Mouse (Mus musculus) G1E (cell line): ENCODE measurements around the gene Tmem143. TPM values are rescaled to one million over a fixed set of nuclear protein-coding genes. Genes with fewer than 3 reads are reported as not detected.

Experiments used
- ATAC-seq: 2 replicates; pipeline ENCODE4 v1.8.0; 2016; ENCODE audit warnings: mild to moderate bottlenecking; ENCODE audit not compliant: insufficient number of reproducible peaks, poor library complexity, low FRiP score, severe bottlenecking; ENCODE audit errors: extremely low read depth
- DNase-seq: peaks from one replicate; pipeline ENCODE4 v3.0.0; 2012; ENCODE audit warnings: low spot score
- H3K27me3 ChIP-seq: 2 replicates; pipeline ENCODE4 v1.6.1; 2012; ENCODE audit warnings: mild to moderate bottlenecking, low read length, inconsistent platforms; ENCODE audit not compliant: insufficient read depth
- H3K36me3 ChIP-seq: replicated peaks from 2 replicates; pipeline ENCODE3; 2012; ENCODE audit warnings: mild to moderate bottlenecking, inconsistent platforms
- H3K4me1 ChIP-seq: 2 replicates; pipeline ENCODE4 v1.6.1; 2012; ENCODE audit warnings: low read depth, low read length, inconsistent platforms, mixed read lengths; ENCODE audit not compliant: insufficient read depth
- H3K4me3 ChIP-seq: 2 replicates; pipeline ENCODE4 v1.5.1; 2012; ENCODE audit warnings: low read depth, mild to moderate bottlenecking, inconsistent platforms, low read length, moderate library complexity, mixed read lengths
- H3K9me3 ChIP-seq: replicated peaks from 2 replicates; pipeline ENCODE4 v1.6.1; 2012; ENCODE audit warnings: inconsistent platforms
- CTCF ChIP-seq: IDR thresholded peaks from 2 replicates; pipeline ENCODE4 v1.5.1; 2012; ENCODE audit warnings: low read depth, low read length, inconsistent platforms, mixed read lengths
- GATA1 ChIP-seq: IDR thresholded peaks from 2 replicates; pipeline ENCODE4 v1.6.1; 2012; ENCODE audit warnings: borderline replicate concordance, low read length, inconsistent platforms, mixed read lengths
- GATA2 ChIP-seq: IDR thresholded peaks from 2 replicates; pipeline ENCODE4 v1.6.1; 2012; ENCODE audit warnings: low read depth, low read length, inconsistent platforms, borderline replicate concordance
- POLR2AphosphoS5 ChIP-seq: IDR thresholded peaks from 2 replicates; pipeline ENCODE4 v1.6.1; 2012; ENCODE audit warnings: low read depth, low read length, inconsistent platforms; ENCODE audit not compliant: insufficient replicate concordance
- TAL1 ChIP-seq: conservative IDR thresholded peaks from 2 replicates; pipeline ENCODE4 v1.6.1; 2012; ENCODE audit warnings: low read depth, low read length, inconsistent platforms, mixed read lengths
- polyA plus RNA-seq: library from polyadenylated mRNA; stranded (reverse); fragments of >175 nt; gene quantifications from 2 replicates; pipeline ENCODE4 v1.2.3, GENCODE M21; 2012
- total RNA-seq, 2 experiments: library from RNA; stranded (forward) in 1 of 2; stranded (reverse) in 1 of 2; fragments of 200-1000 nt in 1 of 2; fragments of >200 nt in 1 of 2; fragmentation: Nextera tagmentation in 1 of 2; gene quantifications; 2 replicates each; pipeline ENCODE4 v1.2.3; 2014 to 2017

Gene Tmem143
- total and polyA plus RNA-seq, 3 experiments: 11.7 to 37.8 (median 14.4) TPM

GRCm38 (mm10) chr7:45949061-45949460 lies 52.3 kb downstream of the Tmem143 start:
- no peaks in the 10 kb centered on the region for H3K9me3 ChIP-seq
- ATAC-seq: no peak
- no peak overlapping the region for H3K4me3 ChIP-seq
- no peaks in the 10 kb centered on the region for H3K4me1 ChIP-seq
- peaks cover 26% of the 10 kb centered on the region; the same call in 1 of the 2 replicates for H3K27me3 ChIP-seq
- DNase-seq: no peak
- no peaks in the 10 kb centered on the region for H3K36me3 ChIP-seq
- TF ChIP-seq TAL1 (no peak), GATA1 (no peak), POLR2AphosphoS5 (no peak), GATA2 (no peak), CTCF (no peak)

- ATAC-seq (no peak), DNase-seq (no peak)
- Histone ChIP-seq H3K4me3 (no peak overlapping the region), H3K4me1 (no peaks in the 10 kb centered on the region), H3K36me3 (no peaks in the 10 kb centered on the region), H3K27me3 (peaks cover 8% of the 10 kb centered on the region; the same call in 1 of the 2 replicates), H3K9me3 (no peaks in the 10 kb centered on the region)
- TF ChIP-seq CTCF: no peak
- no peak for TF ChIP-seq GATA2
- no peak for TF ChIP-seq POLR2AphosphoS5
- TF ChIP-seq TAL1: no peak
- TF ChIP-seq GATA1: no peak
Measured at GRCm38 (mm10) chr7:45956611-45957010, 59.9 kb downstream of the Tmem143 start.

Other genes starting within 250 kb of the Tmem143 start
Only the 20 nearest of the 22 such genes appear.
- gene Sec1, start 202.5 kb upstream of the Tmem143 start, total RNA-seq (2014; fragmentation: Nextera tagmentation): not detected in 2 replicates
- not detected in 2 replicates for gene Sec1, start 202.5 kb upstream of the Tmem143 start, total RNA-seq (2017)
- gene Sec1, start 202.5 kb upstream of the Tmem143 start, polyA plus RNA-seq: 0.02 TPM in 1 of 2 replicates, not detected in the other
- gene Car11, start 197.1 kb upstream of the Tmem143 start, total RNA-seq (2014; fragmentation: Nextera tagmentation): 0.92 and 3.5 TPM in 2 replicates
- 0.16 and 0.58 TPM in 2 replicates for gene Car11, start 197.1 kb upstream of the Tmem143 start, total RNA-seq (2017)
- gene Car11, start 197.1 kb upstream of the Tmem143 start, polyA plus RNA-seq: 0.63 and 0.78 TPM in 2 replicates
- gene Dbp, start 191.9 kb upstream of the Tmem143 start, total RNA-seq (2014; fragmentation: Nextera tagmentation): 22.8 and 30.2 TPM in 2 replicates
- 33.7 and 37.8 TPM in 2 replicates for gene Dbp, start 191.9 kb upstream of the Tmem143 start, total RNA-seq (2017)
- 18.0 and 23.0 TPM in 2 replicates for gene Dbp, start 191.9 kb upstream of the Tmem143 start, polyA plus RNA-seq
- gene Rpl18, start 181.5 kb upstream of the Tmem143 start, total RNA-seq (2014; fragmentation: Nextera tagmentation): 3,054 and 3,291 TPM in 2 replicates
- gene Rpl18, start 181.5 kb upstream of the Tmem143 start, total RNA-seq (2017): 1,837 and 1,972 TPM in 2 replicates
- gene Rpl18, start 181.5 kb upstream of the Tmem143 start, polyA plus RNA-seq: 14,383 and 17,578 TPM in 2 replicates
- 16.3 and 21.4 TPM in 2 replicates for gene Sphk2, start 178.9 kb upstream of the Tmem143 start, total RNA-seq (2014; fragmentation: Nextera tagmentation)
- gene Sphk2, start 178.9 kb upstream of the Tmem143 start, total RNA-seq (2017): 9.3 and 9.8 TPM in 2 replicates
- 96.0 and 115 TPM in 2 replicates for gene Sphk2, start 178.9 kb upstream of the Tmem143 start, polyA plus RNA-seq
- 0.34 and 0.38 TPM in 2 replicates for gene Fam83e, start 175.7 kb upstream of the Tmem143 start, total RNA-seq (2014; fragmentation: Nextera tagmentation)
- 1.2 and 1.3 TPM in 2 replicates for gene Fam83e, start 175.7 kb upstream of the Tmem143 start, total RNA-seq (2017)
- 0.49 and 0.77 TPM in 2 replicates for gene Fam83e, start 175.7 kb upstream of the Tmem143 start, polyA plus RNA-seq
- not detected in 2 replicates for gene Spaca4, start 171.1 kb upstream of the Tmem143 start, total RNA-seq (2014; fragmentation: Nextera tagmentation)
- gene Spaca4, start 171.1 kb upstream of the Tmem143 start, total RNA-seq (2017): not detected in 2 replicates
- gene Spaca4, start 171.1 kb upstream of the Tmem143 start, polyA plus RNA-seq: not detected in 2 replicates
- gene Lmtk3, start 113.2 kb upstream of the Tmem143 start, total RNA-seq (2014; fragmentation: Nextera tagmentation): 1.1 TPM in 1 of 2 replicates, not detected in the other
- not detected in 2 replicates for gene Lmtk3, start 113.2 kb upstream of the Tmem143 start, total RNA-seq (2017)
- gene Lmtk3, start 113.2 kb upstream of the Tmem143 start, polyA plus RNA-seq: 0.03 TPM in 2 replicates
- not detected in 2 replicates for gene Sult2b1, start 112.3 kb upstream of the Tmem143 start, total RNA-seq (2014; fragmentation: Nextera tagmentation)
- 0.05 and 0.35 TPM in 2 replicates for gene Sult2b1, start 112.3 kb upstream of the Tmem143 start, total RNA-seq (2017)
- gene Sult2b1, start 112.3 kb upstream of the Tmem143 start, polyA plus RNA-seq: not detected in 2 replicates
- gene Cyth2, start 82.4 kb upstream of the Tmem143 start, total RNA-seq (2014; fragmentation: Nextera tagmentation): 14.5 and 18.5 TPM in 2 replicates
- gene Cyth2, start 82.4 kb upstream of the Tmem143 start, total RNA-seq (2017): 40.9 and 47.6 TPM in 2 replicates
- gene Cyth2, start 82.4 kb upstream of the Tmem143 start, polyA plus RNA-seq: 85.5 and 121 TPM in 2 replicates
- gene Kcnj14, start 72.2 kb upstream of the Tmem143 start, total RNA-seq (2014; fragmentation: Nextera tagmentation): 0.30 TPM in 1 of 2 replicates, not detected in the other
- gene Kcnj14, start 72.2 kb upstream of the Tmem143 start, total RNA-seq (2017): 0.23 and 0.33 TPM in 2 replicates
- gene Kcnj14, start 72.2 kb upstream of the Tmem143 start, polyA plus RNA-seq: 0.39 and 0.57 TPM in 2 replicates
- 10.2 and 16.9 TPM in 2 replicates for gene Grwd1, start 66.0 kb upstream of the Tmem143 start, total RNA-seq (2014; fragmentation: Nextera tagmentation)
- gene Grwd1, start 66.0 kb upstream of the Tmem143 start, total RNA-seq (2017): 20.6 and 21.9 TPM in 2 replicates
- 62.9 and 72.8 TPM in 2 replicates for gene Grwd1, start 66.0 kb upstream of the Tmem143 start, polyA plus RNA-seq
- 125 and 135 TPM in 2 replicates for gene Kdelr1, start 24.2 kb upstream of the Tmem143 start, total RNA-seq (2014; fragmentation: Nextera tagmentation)
- gene Kdelr1, start 24.2 kb upstream of the Tmem143 start, total RNA-seq (2017): 54.8 and 55.2 TPM in 2 replicates
- gene Kdelr1, start 24.2 kb upstream of the Tmem143 start, polyA plus RNA-seq: 209 and 350 TPM in 2 replicates
- not detected in 2 replicates for gene Grin2d, start 18.6 kb upstream of the Tmem143 start, total RNA-seq (2014; fragmentation: Nextera tagmentation)
- gene Grin2d, start 18.6 kb upstream of the Tmem143 start, total RNA-seq (2017): under 0.01 and 0.11 TPM in 2 replicates
- 0.01 TPM in 2 replicates for gene Grin2d, start 18.6 kb upstream of the Tmem143 start, polyA plus RNA-seq
- 33.2 and 36.2 TPM in 2 replicates for gene Syngr4, start 227 bp upstream of the Tmem143 start, total RNA-seq (2014; fragmentation: Nextera tagmentation)
- 3.7 and 6.4 TPM in 2 replicates for gene Syngr4, start 227 bp upstream of the Tmem143 start, total RNA-seq (2017)
- gene Syngr4, start 227 bp upstream of the Tmem143 start, polyA plus RNA-seq: 42.5 and 44.9 TPM in 2 replicates
- gene Emp3, start 24.5 kb downstream of the Tmem143 start, total RNA-seq (2014; fragmentation: Nextera tagmentation): not detected in 2 replicates
- 4.8 and 7.6 TPM in 2 replicates for gene Emp3, start 24.5 kb downstream of the Tmem143 start, total RNA-seq (2017)
- gene Emp3, start 24.5 kb downstream of the Tmem143 start, polyA plus RNA-seq: 1.9 and 2.8 TPM in 2 replicates
- not detected in 2 replicates for gene Ccdc114, start 27.1 kb downstream of the Tmem143 start, total RNA-seq (2014; fragmentation: Nextera tagmentation)
- 0.17 and 0.22 TPM in 2 replicates for gene Ccdc114, start 27.1 kb downstream of the Tmem143 start, total RNA-seq (2017)
- 0.07 and 0.09 TPM in 2 replicates for gene Ccdc114, start 27.1 kb downstream of the Tmem143 start, polyA plus RNA-seq
- not detected in 2 replicates for gene Abcc6, start 133.4 kb downstream of the Tmem143 start, total RNA-seq (2014; fragmentation: Nextera tagmentation)
- under 0.01 TPM in 2 replicates for gene Abcc6, start 133.4 kb downstream of the Tmem143 start, total RNA-seq (2017)
- 0.02 TPM in 1 of 2 replicates, not detected in the other for gene Abcc6, start 133.4 kb downstream of the Tmem143 start, polyA plus RNA-seq
- gene Nomo1, start 136.8 kb downstream of the Tmem143 start, total RNA-seq (2014; fragmentation: Nextera tagmentation): 26.4 and 35.0 TPM in 2 replicates
- 47.8 and 52.7 TPM in 2 replicates for gene Nomo1, start 136.8 kb downstream of the Tmem143 start, total RNA-seq (2017)
- gene Nomo1, start 136.8 kb downstream of the Tmem143 start, polyA plus RNA-seq: 43.8 and 47.2 TPM in 2 replicates
- gene Kcnj11, start 203.8 kb downstream of the Tmem143 start, total RNA-seq (2014; fragmentation: Nextera tagmentation): not detected in 2 replicates
- 0.23 TPM in 1 of 2 replicates, not detected in the other for gene Kcnj11, start 203.8 kb downstream of the Tmem143 start, total RNA-seq (2017)
- not detected in 2 replicates for gene Kcnj11, start 203.8 kb downstream of the Tmem143 start, polyA plus RNA-seq